Mouse (Mus musculus) hindbrain, postnatal 0 days (tissue): ENCODE data around the gene Zfp362. TPM values are rescaled to one million over a fixed set of nuclear protein-coding genes. Genes with fewer than 3 reads are reported as not detected.
A peak's percentile ranks its signal among the peaks of the same experiment; 100 is the strongest.

Source experiments
- ATAC-seq: fragments of 200-750 bp; cut with Nextera tagmentation; 2 replicates; pipeline ENCODE4 v1.8.0; 2017; ENCODE audit warnings: mild to moderate bottlenecking, moderate TSS enrichment, moderate library complexity
- DNase-seq: peaks from one replicate; pipeline ENCODE4 v3.0.0-alpha.2; 2015; ENCODE audit warnings: low spot score
- H3K27ac ChIP-seq: fragments of 300-500 bp; sonication (generic); 2 replicates; pipeline ENCODE4 v1.5.1; 2014; ENCODE audit warnings: mild to moderate bottlenecking
- H3K27me3 ChIP-seq: fragments of 300-500 bp; sonication (generic); 2 replicates; pipeline ENCODE4 v1.6.1; 2014; ENCODE audit warnings: low read length, mixed read lengths; ENCODE audit not compliant: insufficient read depth
- H3K36me3 ChIP-seq: fragments of 300-500 bp; sonication (generic); 2 replicates; pipeline ENCODE4 v1.6.1; 2014; ENCODE audit warnings: low read length, mixed read lengths; ENCODE audit not compliant: insufficient read depth
- H3K4me1 ChIP-seq: fragments of 300-500 bp; sonication (generic); 2 replicates; pipeline ENCODE4 v1.6.1; 2014; ENCODE audit warnings: antibody characterized with exemption, low read length, mixed read lengths; ENCODE audit not compliant: insufficient read depth
- H3K4me2 ChIP-seq: fragments of 300-500 bp; sonication (generic); 2 replicates; pipeline ENCODE4 v1.6.1; 2014; ENCODE audit warnings: low read depth, mild to moderate bottlenecking, low read length, moderate library complexity, mixed read lengths
- H3K4me3 ChIP-seq: fragments of 300-500 bp; sonication (generic); 2 replicates; pipeline ENCODE4 v1.5.1; 2014; ENCODE audit warnings: low read length
- H3K9ac ChIP-seq: fragments of 300-500 bp; sonication (generic); replicated peaks from 2 replicates; pipeline ENCODE4 v1.6.1; 2014; ENCODE audit warnings: mild to moderate bottlenecking, low read length, moderate library complexity, mixed read lengths
- H3K9me3 ChIP-seq: fragments of 300-500 bp; sonication (generic); 2 replicates; pipeline ENCODE4 v1.6.1; 2016; ENCODE audit warnings: low read length, mixed read lengths
- CTCF ChIP-seq: IDR thresholded peaks from 2 replicates; pipeline ENCODE4 v1.5.1; 2016; ENCODE audit warnings: antibody characterized with exemption, control low read depth, low read depth
- WGBS: fragments of 180-500 bp; shearing (Covaris S2); extraction: QIAGEN DNeasy Blood & Tissue Kit; methylation state at CpG from one replicate; pipeline ENCODE4 v1.1.7; 2014; 5-methylcytosine and 5-hydroxymethylcytosine counted together
- polyA plus RNA-seq: library from polyadenylated mRNA; unstranded; fragments of >200 nt; fragmentation: Nextera tagmentation; extraction: Ambion mirVana; gene quantifications from 2 replicates; pipeline ENCODE4 v1.2.1, GENCODE M21; 2015
- total RNA-seq: library from RNA; depleted of rRNA; stranded (reverse); fragments of >200 nt; gene quantifications from 2 replicates; pipeline ENCODE4 v1.2.3, GENCODE M21; 2014

Zfp362 gene
- total and polyA plus RNA-seq, 2 experiments from 2014 or later = 24.9 to 25.6 TPM

- TF ChIP-seq CTCF = no peak
- DNase-seq (no peak), ATAC-seq (no peak)
- H3K27me3 ChIP-seq = no peaks in the 10 kb centered on the region
- H3K4me1 ChIP-seq = no peaks in the 10 kb centered on the region
- no peak overlapping the region for H3K4me3 ChIP-seq
- peaks cover 66% of the 10 kb centered on the region for H3K36me3 ChIP-seq
- no peak overlapping the region for H3K9ac ChIP-seq
- H3K27ac ChIP-seq = no peak overlapping the region
- no peak overlapping the region for H3K4me2 ChIP-seq
- no peaks in the 10 kb centered on the region for H3K9me3 ChIP-seq
- 84% methylated on average over 13 of the region's 13 CpGs for WGBS
Observed at GRCm38 (mm10) chr4:128752031-128752757, 53.7 kb downstream of the Zfp362 start.

GRCm38 (mm10) chr4:128751006-128751405 lies 54.8 kb downstream of the Zfp362 start:
- no peak overlapping the region for H3K27ac ChIP-seq

GRCm38 (mm10) chr4:128748309-128748708 lies 57.5 kb downstream of the Zfp362 start:
- H3K27ac ChIP-seq = no peak overlapping the region
- DNase-seq (no peak), ATAC-seq (no peak)

More at GRCm38 (mm10) chr4:128751006-128751405, 54.8 kb downstream of the Zfp362 start:
- H3K4me2 ChIP-seq = no peak overlapping the region
- peaks cover 78% of the 10 kb centered on the region for H3K36me3 ChIP-seq
- no peak overlapping the region for H3K4me3 ChIP-seq
- 61% methylated on average over 5 of the region's 5 CpGs for WGBS
- peak; percentile 61; the same call in 1 of the 2 replicates for TF ChIP-seq CTCF
- no peaks in the 10 kb centered on the region for H3K4me1 ChIP-seq
- ATAC-seq = no peak
- H3K27me3 ChIP-seq = no peaks in the 10 kb centered on the region
- H3K9ac ChIP-seq = no peak overlapping the region
- no peaks in the 10 kb centered on the region for H3K9me3 ChIP-seq
- DNase-seq = no peak

GRCm38 (mm10) chr4:128747614-128748270 lies 58.1 kb downstream of the Zfp362 start:
- DNase-seq (no peak), ATAC-seq (no peak)
- no peaks in the 10 kb centered on the region for H3K4me1 ChIP-seq
- H3K4me2 ChIP-seq = no peak overlapping the region
- 60% methylated on average over 22 of the region's 22 CpGs for WGBS
- no peak overlapping the region for H3K4me3 ChIP-seq
- H3K27ac ChIP-seq = no peak overlapping the region
- no peaks in the 10 kb centered on the region for H3K9me3 ChIP-seq
- peaks cover 90% of the 10 kb centered on the region for H3K36me3 ChIP-seq
- H3K9ac ChIP-seq = no peak overlapping the region
- no peak for TF ChIP-seq CTCF
- H3K27me3 ChIP-seq = no peaks in the 10 kb centered on the region

More at GRCm38 (mm10) chr4:128748309-128748708, 57.5 kb downstream of the Zfp362 start:
- Histone ChIP-seq H3K9ac (no peak overlapping the region), H3K4me1 (no peaks in the 10 kb centered on the region), H3K4me3 (no peak overlapping the region), H3K36me3 (peaks cover 95% of the 10 kb centered on the region), H3K4me2 (no peak overlapping the region), H3K27me3 (no peaks in the 10 kb centered on the region), H3K9me3 (no peaks in the 10 kb centered on the region)
- WGBS = 83% methylated on average over 7 of the region's 7 CpGs
- TF ChIP-seq CTCF = no peak

GRCm38 (mm10) chr4:128745160-128745559 lies 60.7 kb downstream of the Zfp362 start:
- no peak overlapping the region for H3K4me3 ChIP-seq
- no peaks in the 10 kb centered on the region for H3K4me1 ChIP-seq
- no peak for DNase-seq
- H3K9me3 ChIP-seq = no peaks in the 10 kb centered on the region
- no peak overlapping the region for H3K9ac ChIP-seq
- H3K27ac ChIP-seq = no peak overlapping the region
- TF ChIP-seq CTCF = no peak
- 87% methylated on average over 8 of the region's 8 CpGs for WGBS
- no peak overlapping the region for H3K4me2 ChIP-seq
- no peaks in the 10 kb centered on the region for H3K27me3 ChIP-seq
- H3K36me3 ChIP-seq = peaks cover 64% of the 10 kb centered on the region
- ATAC-seq = no peak

GRCm38 (mm10) chr4:128743031-128743626 lies 62.7 kb downstream of the Zfp362 start:
- no peak for TF ChIP-seq CTCF
- Histone ChIP-seq H3K27ac (0 out of 2 replicates have a peak overlapping the region, but pooled peaks have one; percentile 64), H3K4me1 (peaks cover 4% of the 10 kb centered on the region), H3K9ac (no peak overlapping the region), H3K9me3 (no peaks in the 10 kb centered on the region), H3K4me3 (no peak overlapping the region), H3K36me3 (peaks cover 44% of the 10 kb centered on the region), H3K27me3 (no peaks in the 10 kb centered on the region), H3K4me2 (no peak overlapping the region)
- ATAC-seq = no peak
- DNase-seq = no peak
- 59% methylated on average over 12 of the region's 12 CpGs for WGBS
